Mouse (Mus musculus): ENCODE measurements at regions not wholly inside any gene's neighbourhood (a gene's known extent, or its start where the extent isn't known, plus 50 kb on each side); places are given as distances from the start of the nearest gene placed in this dataset.

DNA sequence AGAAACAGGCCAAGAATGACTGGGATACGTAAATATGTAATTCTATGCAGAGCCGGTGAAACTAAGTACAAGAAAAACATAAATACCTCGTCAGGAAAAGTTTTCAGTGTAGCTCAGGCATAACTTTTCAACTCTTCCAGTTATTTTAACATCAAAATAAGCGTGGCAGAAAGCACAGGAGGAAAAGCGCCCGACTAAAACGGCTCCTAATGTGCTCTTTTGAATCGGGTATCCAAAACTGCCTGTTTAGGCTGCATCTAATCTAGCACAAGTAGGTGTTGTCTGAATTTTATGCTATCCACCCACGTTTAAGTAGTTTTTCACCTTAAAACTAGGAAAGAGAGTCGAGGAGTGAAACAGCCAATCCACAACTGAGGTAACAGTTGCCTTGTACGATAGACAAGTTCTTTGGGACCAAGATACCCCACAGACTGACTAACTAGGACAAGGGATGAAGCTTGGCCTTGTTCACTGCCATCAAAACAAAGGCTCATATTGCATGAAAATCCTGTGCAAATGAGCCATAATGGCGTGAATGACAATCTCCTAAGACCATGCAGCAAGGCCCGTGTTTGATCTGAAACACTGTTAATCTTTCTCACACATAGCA, 232.0 kb upstream of the Zic4 start:
- TF ChIP-seq POLR2A (IDR thresholded peaks at IDR 0.05; ENCODE audit: insufficient read length, low read depth), result no peak
- no peak for TF ChIP-seq POLR2AphosphoS2 (IDR thresholded peaks at IDR 0.05; ENCODE audit: insufficient read length, low read depth)
- no peak for TF ChIP-seq MYOG (IDR thresholded peaks at IDR 0.05; ENCODE audit: control insufficient read depth in 1 of 3, insufficient read depth in 1 of 3, insufficient read length in 2 of 3, low read depth in 2 of 3)
- no peak for TF ChIP-seq USF1 (IDR thresholded peaks at IDR 0.05; ENCODE audit: low read depth)
- TF ChIP-seq MAX (IDR thresholded peaks at IDR 0.05; ENCODE audit: low read depth), result no peak
- no peak for TF ChIP-seq REST (IDR thresholded peaks at IDR 0.05; ENCODE audit: insufficient read depth, insufficient read length)
- TF ChIP-seq CEBPB (IDR thresholded peaks at IDR 0.05; ENCODE audit: insufficient read depth, poor library complexity, severe bottlenecking), result no peak
